Mouse (Mus musculus) forebrain, embryonic 13.5 days (tissue): ENCODE measurements around the gene Ctnnd2. TPM values are rescaled to one million over a fixed set of nuclear protein-coding genes. Genes with fewer than 3 reads are reported as not detected.
"Not testable (repeated sequence)": the region's sequence is repeated elsewhere in the genome, so short reads cannot be mapped to it uniquely, and the experiment has no call there.

ENCODE experiments used
- ATAC-seq: fragments of 200-750 bp; cut with Nextera tagmentation; 2 replicates; pipeline ENCODE4 v1.8.0; 2017
- H3K27ac ChIP-seq: fragments of 300-500 bp; sonication (generic); 2 replicates; pipeline ENCODE4 v1.5.1; 2015; ENCODE audit warnings: inconsistent platforms, mild to moderate bottlenecking, moderate library complexity
- H3K27me3 ChIP-seq: fragments of 300-500 bp; sonication (generic); 2 replicates; pipeline ENCODE4 v1.6.1; 2015; ENCODE audit warnings: mild to moderate bottlenecking, inconsistent platforms
- H3K36me3 ChIP-seq: fragments of 300-500 bp; sonication (generic); 2 replicates; pipeline ENCODE4 v1.6.1; 2015; ENCODE audit warnings: mild to moderate bottlenecking, inconsistent platforms; ENCODE audit not compliant: poor library complexity, severe bottlenecking
- H3K4me1 ChIP-seq: fragments of 300-500 bp; sonication (generic); 2 replicates; pipeline ENCODE4 v1.6.1; 2015; ENCODE audit warnings: inconsistent platforms
- H3K4me2 ChIP-seq: fragments of 300-500 bp; sonication (generic); 2 replicates; pipeline ENCODE4 v1.6.1; 2015; ENCODE audit warnings: inconsistent platforms, mild to moderate bottlenecking, moderate library complexity
- H3K4me3 ChIP-seq: fragments of 300-500 bp; sonication (generic); 2 replicates; pipeline ENCODE4 v1.5.1; 2015; ENCODE audit warnings: mild to moderate bottlenecking, inconsistent platforms
- H3K9ac ChIP-seq: fragments of 300-500 bp; sonication (generic); 2 replicates; pipeline ENCODE4 v1.6.1; 2015; ENCODE audit warnings: mild to moderate bottlenecking, inconsistent platforms
- H3K9me3 ChIP-seq: fragments of 300-500 bp; sonication (generic); replicated peaks from 2 replicates; pipeline ENCODE4 v1.6.1; 2016; ENCODE audit warnings: inconsistent platforms
- WGBS: fragments of 180-500 bp; shearing (Covaris S2); methylation state at CpG from one replicate; pipeline ENCODE4 v1.1.7; 2015; 5-methylcytosine and 5-hydroxymethylcytosine counted together
- polyA plus RNA-seq: library from polyadenylated mRNA; unstranded; fragments of >200 nt; fragmentation: Nextera tagmentation; extraction: Ambion mirVana; gene quantifications from 2 replicates; pipeline ENCODE4 v1.2.1, GENCODE M21; 2015

Ctnnd2 gene
- polyA plus RNA-seq = 60.4 and 60.7 TPM in 2 replicates

DNA sequence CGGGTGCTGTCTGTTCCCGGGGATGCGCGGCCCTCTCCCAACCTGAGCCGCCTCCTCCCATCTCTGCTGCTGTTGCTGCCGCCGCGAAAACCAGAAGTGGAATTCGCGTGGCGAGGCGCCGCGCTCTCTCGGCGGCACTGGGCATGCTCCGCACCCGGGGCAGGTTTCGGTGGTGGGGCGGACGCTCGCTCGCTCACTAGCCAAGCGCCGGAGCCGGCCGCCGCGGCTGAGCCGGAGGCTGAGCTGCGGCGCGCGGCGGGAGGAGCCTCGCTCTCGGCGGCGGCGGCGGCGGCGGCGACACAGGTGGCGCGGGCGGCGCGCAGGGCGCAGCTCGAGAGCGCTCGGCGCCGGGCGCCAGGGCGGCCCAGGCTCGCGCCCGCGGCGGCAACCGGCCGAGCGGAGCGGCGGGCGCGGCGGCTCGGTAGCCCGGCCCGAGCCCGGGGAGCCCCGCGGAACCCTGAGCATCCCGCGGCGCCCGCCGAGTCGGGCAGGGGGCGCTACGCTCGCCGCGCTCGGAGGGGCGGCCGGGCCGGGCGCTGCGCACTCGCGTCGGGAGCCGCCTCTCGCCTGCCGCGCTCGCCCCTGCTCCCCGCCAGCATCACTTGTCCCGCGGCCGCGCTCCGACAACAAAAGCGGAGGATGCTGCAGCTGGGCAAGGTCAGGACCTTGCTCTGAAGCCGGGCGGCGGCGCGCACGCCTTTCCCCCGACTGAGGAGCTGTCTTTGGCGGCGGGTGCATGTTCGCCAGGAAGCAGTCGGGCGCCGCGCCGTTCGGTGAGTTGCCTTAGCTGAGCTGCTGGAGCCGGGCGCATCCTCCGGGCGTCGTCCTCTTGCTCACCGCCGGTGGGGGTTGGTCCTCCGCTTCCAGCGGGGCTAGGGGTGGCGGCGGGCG, at the start of gene Ctnnd2:
TSS of gene Ctnnd2 (plus strand) at position 203 of the 891 bp plus-strand sequence.
- peak within 1 kb of the TSS; percentile 68 for H3K4me2 ChIP-seq
- 0 out of 2 replicates have a peak, but pooled peaks cover 5% of the 10 kb centered on the region for H3K27me3 ChIP-seq
- peak within 1 kb of the TSS; percentile 72 for H3K4me3 ChIP-seq
- whole genome bisulfite sequencing = under 1% methylated on average over 48 of the region's 136 CpGs
- peaks cover 20% of the 10 kb centered on the region for H3K4me1 ChIP-seq
- H3K9ac ChIP-seq = peak within 1 kb of the TSS; percentile 91
- H3K27ac ChIP-seq = peak within 1 kb of the TSS; percentile 98
- no peaks in the 10 kb centered on the region for H3K9me3 ChIP-seq
- ATAC-seq = peak; percentile 89
- H3K36me3 ChIP-seq = no peaks in the 10 kb centered on the region

GRCm38 (mm10) chr15:30130705-30131104, 41.7 kb upstream of the Ctnnd2 start:
- no peak for ATAC-seq
- H3K4me1 ChIP-seq = no peaks in the 10 kb centered on the region
- no peaks in the 10 kb centered on the region for H3K27me3 ChIP-seq
- no peaks in the 10 kb centered on the region for H3K9me3 ChIP-seq
- H3K27ac ChIP-seq = no peak overlapping the region
- H3K36me3 ChIP-seq = no peaks in the 10 kb centered on the region
- H3K9ac ChIP-seq = no peak overlapping the region
- 74% methylated on average over 6 of the region's 6 CpGs for WGBS
- no peak overlapping the region for H3K4me3 ChIP-seq
- no peak overlapping the region for H3K4me2 ChIP-seq

- H3K4me1 ChIP-seq, H3K4me2 ChIP-seq, H3K9ac ChIP-seq, ATAC-seq, H3K9me3 ChIP-seq, H3K4me3 ChIP-seq, H3K27me3 ChIP-seq, H3K36me3 ChIP-seq, H3K27ac ChIP-seq: not testable (repeated sequence)
- WGBS = 23% methylated on average over 1 of the region's 1 CpGs
Measured at GRCm38 (mm10) chr15:30139626-30140025, 32.8 kb upstream of the Ctnnd2 start.

- Histone ChIP-seq H3K27ac (no peak overlapping the region), H3K4me3 (no peak overlapping the region), H3K36me3 (no peaks in the 10 kb centered on the region), H3K9ac (no peak overlapping the region), H3K4me2 (no peak overlapping the region), H3K4me1 (no peaks in the 10 kb centered on the region), H3K9me3 (no peaks in the 10 kb centered on the region), H3K27me3 (no peaks in the 10 kb centered on the region)
- no peak for ATAC-seq
- WGBS = 81% methylated on average over 2 of the region's 2 CpGs
Measured at GRCm38 (mm10) chr15:30145413-30145812, 27.0 kb upstream of the Ctnnd2 start.

DNA sequence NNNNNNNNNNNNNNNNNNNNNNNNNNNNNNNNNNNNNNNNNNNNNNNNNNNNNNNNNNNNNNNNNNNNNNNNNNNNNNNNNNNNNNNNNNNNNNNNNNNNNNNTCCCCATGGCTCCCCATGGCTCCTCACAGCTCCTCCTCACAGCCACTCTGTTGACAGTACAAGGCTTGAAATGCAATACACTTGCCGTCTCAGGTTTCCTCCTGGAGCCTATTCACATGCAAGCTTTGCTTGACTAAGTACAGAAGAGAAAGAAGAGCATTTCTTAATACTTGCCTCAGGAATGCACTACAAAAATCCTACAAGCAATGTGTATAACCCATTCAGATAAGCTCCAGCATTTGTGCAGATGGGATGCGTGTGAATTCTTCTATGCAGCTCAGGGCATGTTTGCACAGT, 20.2 kb upstream of the Ctnnd2 start:
- Histone ChIP-seq H3K4me2 (no peak overlapping the region), H3K27me3 (no peaks in the 10 kb centered on the region), H3K4me3 (no peak overlapping the region), H3K4me1 (no peaks in the 10 kb centered on the region), H3K9me3 (no peaks in the 10 kb centered on the region), H3K9ac (no peak overlapping the region), H3K27ac (no peak overlapping the region), H3K36me3 (no peaks in the 10 kb centered on the region)
- ATAC-seq = no peak
- 53% methylated on average over 2 of the region's 2 CpGs for WGBS

- H3K27ac ChIP-seq = no peak overlapping the region
- WGBS = 87% methylated on average over 1 of the region's 1 CpGs
- H3K4me2 ChIP-seq = no peak overlapping the region
- no peaks in the 10 kb centered on the region for H3K36me3 ChIP-seq
- H3K27me3 ChIP-seq = no peaks in the 10 kb centered on the region
- no peak overlapping the region for H3K4me3 ChIP-seq
- no peaks in the 10 kb centered on the region for H3K9me3 ChIP-seq
- no peak overlapping the region for H3K9ac ChIP-seq
- no peak for ATAC-seq
- no peaks in the 10 kb centered on the region for H3K4me1 ChIP-seq
Measured at GRCm38 (mm10) chr15:30157975-30158374, 14.4 kb upstream of the Ctnnd2 start.

GRCm38 (mm10) chr15:30170031-30170430, 2.4 kb upstream of the Ctnnd2 start:
- WGBS = 73% methylated on average over 8 of the region's 8 CpGs
- Histone ChIP-seq H3K27ac (no peak overlapping the region), H3K4me1 (peaks cover 16% of the 10 kb centered on the region), H3K4me3 (no peak overlapping the region), H3K4me2 (no peak overlapping the region), H3K9ac (no peak overlapping the region), H3K9me3 (no peaks in the 10 kb centered on the region), H3K36me3 (no peaks in the 10 kb centered on the region), H3K27me3 (0 out of 2 replicates have a peak, but pooled peaks cover 5% of the 10 kb centered on the region)
- no peak for ATAC-seq

DNA sequence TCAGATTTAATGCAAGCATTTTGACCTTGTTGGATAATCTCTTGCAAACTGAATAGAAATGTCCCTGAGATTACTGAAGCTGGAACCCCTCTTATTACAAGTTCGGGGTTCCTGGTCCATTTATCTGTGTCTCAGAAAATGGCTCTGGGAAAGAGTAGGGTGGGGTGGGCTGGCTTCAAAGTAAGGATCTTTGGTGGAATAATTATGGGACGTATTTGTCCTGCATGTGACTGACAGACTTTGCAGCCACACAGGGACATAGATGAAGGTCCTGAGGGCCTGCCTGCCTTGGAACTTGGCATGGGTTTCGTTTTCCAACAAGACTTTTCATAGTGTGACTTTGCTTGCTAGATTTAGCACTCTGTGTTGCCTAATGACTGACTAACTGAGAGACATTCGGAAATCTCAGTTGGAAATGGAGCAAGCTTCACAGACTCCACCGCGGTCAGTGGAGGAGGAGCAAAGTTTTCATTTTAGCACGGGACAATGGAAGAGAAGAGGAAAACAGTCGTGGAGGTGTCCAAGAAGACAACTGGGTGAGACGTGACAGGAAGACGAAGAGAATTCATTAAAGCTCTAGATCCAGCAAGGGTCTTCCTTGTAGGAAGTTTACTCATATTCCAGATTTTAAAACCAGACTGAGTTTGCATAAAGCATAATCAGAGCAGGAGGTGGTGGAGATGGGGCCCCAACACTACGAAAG, 749 bp upstream of the Ctnnd2 start:
- Histone ChIP-seq H3K4me3 (peak overlapping the region; percentile 72), H3K4me2 (peak overlapping the region; percentile 68), H3K9ac (peak overlapping the region; percentile 91), H3K27me3 (0 out of 2 replicates have a peak, but pooled peaks cover 5% of the 10 kb centered on the region), H3K27ac (peak overlapping the region; percentile 98), H3K36me3 (no peaks in the 10 kb centered on the region), H3K4me1 (peaks cover 20% of the 10 kb centered on the region), H3K9me3 (no peaks in the 10 kb centered on the region)
- 14% methylated on average over 11 of the region's 11 CpGs for WGBS
- ATAC-seq = no peak

DNA sequence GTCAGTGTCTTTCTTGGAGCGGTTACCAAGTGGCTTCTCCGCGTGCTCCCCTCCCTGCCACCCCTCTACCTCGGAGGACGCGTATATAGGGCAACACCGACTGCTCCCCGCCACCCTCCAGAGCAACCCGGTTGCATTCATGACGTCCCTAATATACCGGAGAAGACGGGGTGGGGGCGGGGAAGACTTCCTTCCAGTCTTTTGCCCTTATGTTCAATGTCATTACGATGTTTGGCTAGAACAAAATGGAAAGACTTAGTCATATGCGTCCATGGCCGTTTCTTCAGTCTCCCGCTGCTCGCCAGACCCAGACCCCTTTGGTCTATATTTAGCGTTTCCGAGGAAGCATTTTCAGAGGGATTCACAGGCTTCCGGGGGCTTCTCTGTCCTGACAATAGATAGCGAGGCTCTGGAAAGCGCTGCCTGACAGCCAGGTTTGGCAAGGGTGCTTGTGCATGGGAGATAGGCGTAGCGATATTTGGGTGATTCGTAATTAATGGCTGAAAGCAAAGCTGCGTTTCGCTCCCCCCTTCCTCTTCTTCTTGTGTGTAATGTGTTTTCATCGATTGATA, 1.1 kb downstream of the Ctnnd2 start:
- Histone ChIP-seq H3K4me2 (peak overlapping the region; percentile 68), H3K27me3 (0 out of 2 replicates have a peak, but pooled peaks cover 5% of the 10 kb centered on the region), H3K9ac (peak overlapping the region; percentile 91), H3K4me3 (peak overlapping the region; percentile 72), H3K4me1 (peaks cover 24% of the 10 kb centered on the region), H3K9me3 (no peaks in the 10 kb centered on the region), H3K27ac (peak overlapping the region; percentile 98), H3K36me3 (no peaks in the 10 kb centered on the region)
- under 1% methylated on average over 29 of the region's 29 CpGs for WGBS
- peak; percentile 72 for ATAC-seq

DNA sequence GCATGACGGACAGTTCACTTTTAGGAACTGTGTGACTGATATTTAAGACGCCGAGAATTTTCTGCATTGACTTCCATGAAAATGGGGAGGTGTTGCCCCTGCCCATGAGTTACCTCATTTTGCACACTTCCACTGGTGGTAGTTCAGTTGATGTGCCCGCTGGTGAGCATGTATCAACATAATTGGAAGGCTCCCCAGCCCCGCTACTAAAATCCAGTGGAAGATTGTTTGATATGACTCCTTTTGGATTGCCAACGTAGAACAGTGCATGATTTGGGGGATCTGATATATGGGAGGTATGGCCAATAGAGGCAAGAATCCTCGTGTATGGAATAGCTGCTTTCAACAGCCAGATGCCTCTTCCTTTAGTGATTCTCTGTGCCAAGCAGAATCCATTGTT, 1.9 kb downstream of the Ctnnd2 start:
- ATAC-seq = no peak
- H3K9me3 ChIP-seq = no peaks in the 10 kb centered on the region
- H3K9ac ChIP-seq = peak overlapping the region; percentile 91
- H3K4me2 ChIP-seq = peak overlapping the region; percentile 68
- WGBS = 38% methylated on average over 7 of the region's 7 CpGs
- H3K4me1 ChIP-seq = peaks cover 24% of the 10 kb centered on the region
- H3K4me3 ChIP-seq = peak overlapping the region; percentile 72
- H3K27ac ChIP-seq = 0 out of 2 replicates have a peak overlapping the region, but pooled peaks have one; percentile 98
- 0 out of 2 replicates have a peak, but pooled peaks cover 5% of the 10 kb centered on the region for H3K27me3 ChIP-seq
- no peaks in the 10 kb centered on the region for H3K36me3 ChIP-seq

DNA sequence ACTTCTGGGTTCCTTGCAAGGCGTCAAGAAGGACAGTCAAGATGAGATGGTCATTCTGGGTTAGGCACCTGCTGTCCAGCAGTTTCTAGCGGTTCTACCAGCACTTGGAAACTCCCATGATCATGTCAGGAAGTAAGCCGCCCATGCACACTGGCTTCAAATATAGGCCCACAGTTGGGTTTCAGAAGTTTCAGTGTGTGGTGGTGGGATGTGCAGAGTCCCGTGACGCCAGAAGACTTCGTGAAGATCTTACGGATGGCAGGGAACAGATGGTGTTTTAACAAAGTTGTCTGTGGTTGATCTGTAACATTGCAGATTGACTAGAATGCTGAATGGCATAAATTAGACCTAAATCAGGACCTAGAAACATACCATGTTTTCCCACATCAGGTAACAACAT, 11.6 kb downstream of the Ctnnd2 start:
- Histone ChIP-seq H3K4me2 (no peak overlapping the region), H3K36me3 (0 out of 2 replicates have a peak, but pooled peaks cover 10% of the 10 kb centered on the region), H3K4me1 (no peaks in the 10 kb centered on the region), H3K9me3 (no peaks in the 10 kb centered on the region), H3K9ac (no peak overlapping the region), H3K4me3 (no peak overlapping the region), H3K27ac (no peak overlapping the region), H3K27me3 (no peaks in the 10 kb centered on the region)
- no peak for ATAC-seq
- whole genome bisulfite sequencing = 92% methylated on average over 7 of the region's 7 CpGs

- no peak overlapping the region for H3K9ac ChIP-seq
Measured at GRCm38 (mm10) chr15:30190872-30191271, 18.5 kb downstream of the Ctnnd2 start.

More at GRCm38 (mm10) chr15:30190872-30191271, 18.5 kb downstream of the Ctnnd2 start:
- H3K4me1 ChIP-seq = peaks cover 15% of the 10 kb centered on the region
- 0 out of 2 replicates have a peak, but pooled peaks cover 5% of the 10 kb centered on the region for H3K36me3 ChIP-seq
- no peak overlapping the region for H3K4me3 ChIP-seq
- ATAC-seq = no peak
- H3K27ac ChIP-seq = no peak overlapping the region
- no peaks in the 10 kb centered on the region for H3K9me3 ChIP-seq
- H3K27me3 ChIP-seq = no peaks in the 10 kb centered on the region
- no peak overlapping the region for H3K4me2 ChIP-seq
